Mouse (Mus musculus) left cerebral cortex, adult 2 months (tissue): ENCODE measurements at regions not wholly inside any gene's neighbourhood (a gene's known extent, or its start where the extent isn't known, plus 50 kb on each side); places are given as distances from the start of the nearest gene placed in this dataset.

Experiments
- DNase-seq, 2 experiments: peaks; one replicate each; pipeline ENCODE4 v3.0.0; 2021 to 2022; ENCODE audit warnings: low spot score in 2 of 2, mixed read lengths in 1 of 2; ENCODE audit errors: extremely low spot score in 1 of 2
- H3K27ac ChIP-seq: fragments of 200-600 bp; 2 replicates; pipeline ENCODE4 v1.8.1; 2022
- H3K4me3 ChIP-seq: fragments of 200-600 bp; 2 replicates; pipeline ENCODE4 v1.8.1; 2022
- CTCF ChIP-seq: fragments of 200-600 bp; IDR thresholded peaks from 2 replicates; pipeline ENCODE4 v1.8.1; 2022; ENCODE audit warnings: antibody characterized with exemption, mild to moderate bottlenecking, moderate library complexity
- intact Hi-C: fragments of 180-260 bp; cut with DNase I; formaldehyde crosslinking; loops from one replicate; pipeline ENCODE4 v1.15.1; 2025

DNA sequence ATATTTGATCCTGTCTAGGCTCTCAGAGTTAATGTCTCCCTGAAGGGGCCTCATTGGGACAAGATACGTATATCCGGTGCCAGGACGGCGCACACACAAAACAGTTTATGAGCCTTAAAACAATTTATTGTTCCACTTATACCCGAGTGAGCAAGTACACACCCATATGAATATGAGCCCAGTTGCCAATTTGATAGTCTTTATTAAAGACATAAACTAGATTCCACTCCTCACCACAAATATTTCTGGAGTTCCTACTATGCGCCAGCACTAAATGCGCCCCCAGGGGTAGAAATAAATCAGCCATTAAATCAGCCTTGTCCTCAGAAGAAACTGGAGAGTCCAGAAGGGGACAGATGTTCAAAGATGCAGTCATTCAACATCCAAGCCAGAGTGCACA lies 54.3 kb upstream of the Dlg1 start:
- intact Hi-C loops = no loop called here
- Histone ChIP-seq H3K27ac (no peak overlapping the region), H3K4me3 (no peak overlapping the region)
- no peak for DNase-seq
- TF ChIP-seq CTCF = no peak

DNA sequence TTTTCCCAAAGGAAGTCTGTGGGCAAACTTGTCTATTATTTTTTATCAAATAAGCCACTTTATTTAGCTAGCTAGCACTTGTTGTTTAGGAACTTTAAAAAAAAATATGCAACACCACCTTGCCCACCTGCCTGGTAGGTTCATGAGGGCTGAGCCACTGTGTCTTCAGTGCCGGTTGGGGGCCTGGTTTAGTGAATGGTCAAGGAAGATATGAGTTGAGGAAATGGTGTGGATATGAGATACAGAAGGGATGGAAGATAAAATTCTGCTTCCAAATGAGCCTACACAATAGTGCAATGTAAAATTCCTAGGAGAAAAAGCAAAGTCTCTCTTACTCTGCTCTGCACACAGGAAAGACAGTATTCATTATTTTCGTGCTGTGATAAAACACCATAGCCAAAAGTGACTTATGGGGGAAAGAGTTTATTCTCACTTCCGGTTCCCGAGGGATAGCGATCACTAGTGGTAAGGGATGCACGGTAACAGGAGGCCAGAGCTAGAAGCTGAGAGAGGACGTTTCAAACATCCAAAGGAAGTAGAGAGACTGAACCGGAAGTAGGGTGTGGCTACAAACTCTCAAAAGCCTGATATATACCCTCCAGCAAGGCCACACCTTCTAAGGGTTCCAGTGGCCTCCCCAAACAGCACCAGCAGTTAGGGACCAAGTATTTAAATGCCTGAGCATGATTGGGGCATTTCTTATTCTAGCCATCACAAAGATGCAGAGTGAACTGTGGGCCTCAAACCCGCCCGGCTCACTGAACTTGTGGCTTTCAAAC lies 53.7 kb upstream of the Dlg1 start:
- Histone ChIP-seq H3K27ac (no peak overlapping the region), H3K4me3 (no peak overlapping the region)
- no peak for DNase-seq
- intact Hi-C loops = no loop called here
- no peak for TF ChIP-seq CTCF
